Mouse (Mus musculus) liver, postnatal 0 days (tissue): ENCODE measurements around the gene Rnf41.

ENCODE experiments used
- CTCF ChIP-seq: sonication (generic); IDR thresholded peaks from 2 replicates; pipeline ENCODE4 v1.5.1; 2016; ENCODE audit warnings: antibody characterized with exemption, low read depth
- EP300 ChIP-seq: IDR thresholded peaks from 2 replicates; pipeline ENCODE4 v1.6.1; 2016; ENCODE audit warnings: antibody characterized with exemption, low read depth, mild to moderate bottlenecking

DNA sequence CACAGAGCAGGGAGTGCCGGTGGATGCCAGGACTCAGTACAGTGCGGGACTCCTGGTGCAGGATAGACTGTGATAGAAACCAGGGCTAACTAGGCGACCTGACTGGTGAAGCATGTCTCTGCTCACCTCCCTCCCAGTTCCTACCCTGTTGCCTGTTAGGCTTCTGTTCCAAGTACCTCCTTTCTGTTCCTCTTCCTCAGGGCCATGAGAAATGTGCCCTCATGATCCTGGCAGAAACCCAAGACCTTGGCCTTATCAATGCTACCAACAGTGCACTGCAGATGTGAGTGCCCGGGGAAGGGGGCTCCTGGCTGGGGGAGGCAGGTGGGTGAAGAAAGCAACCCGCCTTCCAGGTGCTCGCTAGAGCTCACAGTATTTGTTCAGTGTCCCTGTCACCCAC, 21.9 kb upstream of the Rnf41 start:
- TF ChIP-seq CTCF (no peak), EP300 (no peak)
